Mouse (Mus musculus) ovary, postnatal 14 days (tissue): ENCODE data around the gene Grik4.

Source experiments
- DNase-seq: peaks from one replicate; pipeline ENCODE4 v3.0.0; 2022; ENCODE audit warnings: low spot score

Gene Grik4

GRCm38 (mm10) chr9:42573180-42573579 lies 371.1 kb downstream of the Grik4 start:
- DNase-seq: peak; percentile 36

DNA sequence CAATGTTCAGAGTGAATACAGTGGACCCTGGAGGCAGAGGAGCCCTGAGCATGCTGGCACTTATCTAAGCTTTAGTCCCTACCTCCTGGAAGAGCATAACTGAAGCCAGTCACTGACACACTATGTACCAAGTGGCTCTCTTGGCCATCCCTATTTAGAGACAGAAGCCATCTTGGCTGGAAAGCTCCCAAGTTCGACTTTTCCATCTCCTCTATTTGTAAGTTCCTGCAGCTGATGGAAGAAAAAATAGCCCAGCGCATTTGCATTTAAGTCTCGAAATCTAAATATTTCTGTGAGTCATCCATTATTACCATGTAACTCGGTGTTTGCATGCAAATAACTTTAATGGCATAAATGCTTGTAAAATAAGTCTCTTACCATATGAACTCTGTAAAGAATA lies 378.4 kb downstream of the Grik4 start:
- DNase-seq: no peak

DNA sequence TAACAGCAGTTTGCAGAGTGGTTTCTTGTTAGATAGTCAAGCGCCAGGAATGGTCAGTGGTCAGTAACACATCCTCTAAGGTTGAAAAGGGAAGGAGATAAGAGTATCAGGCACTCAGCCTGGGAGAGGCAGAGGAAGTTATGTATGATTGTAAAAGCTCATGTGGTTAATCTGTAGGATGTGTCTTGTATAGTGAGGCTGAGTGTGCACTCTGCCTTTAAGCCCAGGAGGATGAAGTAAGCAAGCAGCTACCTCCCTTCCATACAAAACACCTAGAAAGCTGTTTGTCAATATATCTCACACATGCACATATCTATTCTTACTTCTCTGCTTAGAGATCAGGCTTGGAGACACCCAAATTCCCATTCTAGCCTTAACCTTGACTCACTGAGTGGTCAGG lies 389.1 kb downstream of the Grik4 start:
- no peak for DNase-seq

DNA sequence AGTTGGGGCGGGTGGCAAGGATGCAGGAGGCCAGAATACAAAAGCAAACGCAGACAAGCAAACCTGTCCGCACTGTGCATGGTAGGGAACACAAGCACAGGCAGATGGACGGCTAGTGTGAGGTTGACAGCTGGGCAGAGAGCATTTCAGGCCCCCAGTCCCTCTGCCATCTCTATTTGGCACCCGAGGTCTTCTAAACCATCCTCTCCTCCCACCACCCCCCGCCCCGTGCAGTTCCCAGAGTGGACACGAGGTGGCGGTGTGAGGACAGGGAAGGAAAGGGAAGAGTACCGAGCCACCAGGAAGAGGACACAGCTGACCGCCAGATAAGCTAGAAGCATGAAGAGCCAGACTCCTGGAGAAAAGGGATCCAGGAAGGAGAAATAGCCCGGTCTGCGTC lies 394.2 kb downstream of the Grik4 start:
- DNase-seq: peak; percentile 77

DNA sequence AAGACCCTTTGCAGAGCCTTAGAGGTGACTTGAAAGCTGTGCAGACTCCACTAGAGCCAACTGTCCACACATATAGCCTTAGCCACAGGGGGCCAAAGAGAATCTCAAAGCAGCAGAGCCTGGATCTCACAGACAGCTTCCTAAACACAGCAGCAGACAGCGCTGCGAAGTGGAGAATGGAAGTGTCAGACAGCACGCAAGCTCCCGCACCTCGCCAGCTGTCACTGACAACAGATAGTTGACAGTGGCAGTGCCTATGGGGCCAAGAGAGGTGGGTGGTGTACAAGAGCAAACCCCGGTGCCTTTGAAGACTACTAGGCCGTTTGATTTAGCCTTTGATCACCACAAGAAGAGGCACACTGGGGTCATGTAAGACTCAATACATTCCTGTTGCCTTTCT lies 395.3 kb downstream of the Grik4 start:
- no peak for DNase-seq

GRCm38 (mm10) chr9:42544521-42544920 lies 399.8 kb downstream of the Grik4 start:
- DNase-seq: no peak

DNA sequence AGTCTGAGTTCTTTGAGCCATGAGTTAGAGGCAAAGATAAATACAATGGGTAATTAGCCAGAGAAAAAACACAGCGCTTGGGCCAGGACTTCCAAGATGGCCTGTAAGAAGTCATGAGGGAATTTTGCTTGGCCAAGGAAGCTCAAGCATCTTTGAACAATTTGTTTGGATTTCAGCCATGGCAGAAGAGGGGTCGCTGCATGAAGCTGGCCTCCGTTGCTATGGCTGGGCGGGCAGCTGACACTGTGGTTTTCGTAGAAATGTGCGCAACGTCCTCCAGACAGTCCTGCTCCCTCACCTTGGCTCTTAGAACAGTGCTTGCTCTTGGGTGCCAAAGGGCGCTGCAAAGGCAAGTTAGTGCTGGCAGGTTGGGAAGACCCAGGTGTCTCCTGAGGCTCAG lies 410.8 kb downstream of the Grik4 start:
- DNase-seq: no peak

GRCm38 (mm10) chr9:42533041-42533440 lies 411.3 kb downstream of the Grik4 start:
- DNase-seq: no peak

DNA sequence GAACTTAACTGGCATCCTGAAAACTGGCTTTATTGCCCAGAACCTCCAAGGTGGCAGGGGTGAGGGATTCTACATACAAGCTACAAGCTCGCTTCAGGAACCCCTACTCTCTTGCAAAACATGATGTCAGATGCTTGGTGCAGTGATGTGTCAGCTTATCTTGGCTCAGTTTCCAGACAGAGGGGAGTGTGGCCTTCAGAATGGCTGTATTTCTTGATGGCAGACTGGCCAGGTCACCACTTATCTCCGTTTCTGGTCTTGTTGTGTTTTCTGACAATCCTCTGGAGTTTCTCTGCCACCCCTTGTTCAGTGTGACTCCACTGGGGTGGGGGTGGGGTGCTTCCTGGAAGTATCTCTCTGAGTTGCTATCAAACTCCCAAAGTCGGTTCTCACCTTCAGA lies 412.3 kb downstream of the Grik4 start:
- DNase-seq: no peak

GRCm38 (mm10) chr9:42530221-42531152 lies 413.8 kb downstream of the Grik4 start:
- DNase-seq: no peak

DNA sequence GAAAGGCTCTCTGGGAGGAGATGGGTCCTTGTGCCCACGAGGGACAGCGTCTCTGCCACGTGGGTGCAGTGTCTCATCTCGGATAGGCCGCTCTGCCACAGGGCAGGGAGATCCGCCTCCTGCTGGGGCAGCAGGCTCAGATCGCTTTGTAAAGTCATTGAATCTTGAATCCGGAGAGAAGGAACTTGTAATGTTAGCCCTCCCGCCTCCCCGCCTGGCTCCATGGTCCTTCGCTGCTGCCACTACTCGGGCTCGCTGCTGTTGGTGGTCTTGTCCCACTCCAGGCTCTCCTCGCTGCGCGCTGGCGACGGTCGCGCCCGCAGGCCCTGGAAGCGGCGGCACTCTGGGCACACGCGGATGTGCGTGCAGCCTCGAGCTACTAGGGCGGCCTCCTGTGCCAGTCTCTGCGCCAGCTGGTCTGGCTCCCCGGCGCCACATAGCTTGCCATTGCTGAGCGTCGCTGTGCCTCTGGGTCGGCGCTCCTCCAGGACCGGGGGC lies 423.7 kb downstream of the Grik4 start:
- DNase-seq: peak; percentile 8

DNA sequence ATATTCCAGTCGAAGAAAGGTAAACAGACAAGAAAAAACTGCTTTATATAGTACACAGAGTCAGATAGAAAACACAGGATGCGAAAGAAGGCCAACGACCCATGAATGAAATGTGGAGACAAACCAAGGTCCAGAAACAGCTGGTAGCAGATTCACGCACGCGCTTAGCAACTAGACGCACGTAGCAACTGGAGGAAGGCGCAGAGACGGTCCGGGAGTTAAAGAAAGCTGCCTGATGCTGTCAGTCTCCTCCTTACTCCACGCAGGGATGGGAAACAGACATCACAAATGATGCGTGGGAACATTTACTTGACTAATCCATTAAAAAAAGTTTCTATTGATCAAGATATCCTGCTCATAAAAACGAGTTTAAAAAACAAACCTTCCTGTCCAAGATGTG lies 426.1 kb downstream of the Grik4 start:
- DNase-seq: no peak

- no peak for DNase-seq
Measured at GRCm38 (mm10) chr9:42513159-42513558, 431.1 kb downstream of the Grik4 start.

- DNase-seq: no peak
Measured at GRCm38 (mm10) chr9:42512312-42512711, 432.0 kb downstream of the Grik4 start.

- DNase-seq: no peak
Measured at GRCm38 (mm10) chr9:42508235-42508634, 436.1 kb downstream of the Grik4 start.

DNA sequence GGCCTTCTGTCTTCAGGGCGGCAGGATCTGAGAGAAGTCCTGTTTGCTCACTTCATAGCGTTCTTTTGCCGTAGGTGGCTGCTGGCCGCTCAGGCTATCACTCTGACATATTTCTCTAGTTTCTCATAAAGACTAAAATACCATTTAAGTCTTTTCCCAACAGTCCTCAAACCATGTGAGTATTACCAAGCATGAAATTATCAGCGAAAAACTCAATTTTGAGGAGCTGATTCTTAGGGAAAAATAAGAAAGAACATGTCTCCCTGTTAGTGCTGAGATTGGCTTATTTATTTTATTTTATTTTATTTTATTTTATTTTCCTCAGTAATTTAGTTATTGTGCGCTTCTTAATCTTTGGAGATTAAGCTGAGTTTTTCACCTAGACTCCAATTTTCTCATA lies 436.6 kb downstream of the Grik4 start, which contains the start of gene Tbcel:
TSS of gene Tbcel (minus strand) at position 101 of the 400 bp plus-strand sequence.
- DNase-seq: no peak

DNA sequence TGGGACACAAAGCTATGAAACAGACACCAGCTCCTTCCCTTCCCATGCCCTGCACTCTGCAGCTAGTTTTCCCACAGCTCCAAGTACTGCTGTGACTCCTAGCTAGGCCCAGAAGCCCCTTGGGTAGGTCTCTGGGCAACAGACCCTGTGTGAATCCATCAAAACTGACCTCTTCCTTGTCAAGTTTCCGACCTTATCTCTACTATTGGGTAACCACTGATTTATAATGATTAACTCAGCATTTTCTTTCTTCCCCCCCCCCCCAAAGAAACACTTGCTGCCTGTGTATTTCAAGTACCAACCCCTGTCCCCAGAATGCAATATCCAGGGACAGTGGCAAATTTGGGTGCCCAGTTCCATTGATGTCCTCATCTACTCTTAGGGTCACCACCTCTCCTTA lies 437.3 kb downstream of the Grik4 start:
- DNase-seq: no peak

- no peak for DNase-seq
Measured at GRCm38 (mm10) chr9:42504971-42505510, 439.3 kb downstream of the Grik4 start.

DNA sequence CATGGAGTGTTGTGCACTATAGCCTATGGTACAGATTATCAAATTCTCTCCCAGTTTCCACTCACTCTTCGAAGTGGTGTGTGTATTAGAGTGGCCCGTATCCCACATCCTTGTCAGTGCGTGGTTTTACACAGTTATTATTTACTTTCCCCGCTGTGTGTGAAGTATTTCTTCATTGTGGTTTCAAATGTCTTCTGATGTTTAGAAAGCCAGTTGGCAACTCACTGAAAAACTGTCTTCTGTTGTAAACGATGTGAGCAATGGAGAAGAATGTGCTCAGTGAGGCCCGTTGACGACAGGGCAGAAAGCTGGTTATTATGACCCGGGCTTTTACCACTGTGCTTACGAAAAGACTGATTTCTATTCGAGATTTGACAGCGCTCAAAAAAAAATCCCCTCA lies 439.7 kb downstream of the Grik4 start:
- no peak for DNase-seq

DNA sequence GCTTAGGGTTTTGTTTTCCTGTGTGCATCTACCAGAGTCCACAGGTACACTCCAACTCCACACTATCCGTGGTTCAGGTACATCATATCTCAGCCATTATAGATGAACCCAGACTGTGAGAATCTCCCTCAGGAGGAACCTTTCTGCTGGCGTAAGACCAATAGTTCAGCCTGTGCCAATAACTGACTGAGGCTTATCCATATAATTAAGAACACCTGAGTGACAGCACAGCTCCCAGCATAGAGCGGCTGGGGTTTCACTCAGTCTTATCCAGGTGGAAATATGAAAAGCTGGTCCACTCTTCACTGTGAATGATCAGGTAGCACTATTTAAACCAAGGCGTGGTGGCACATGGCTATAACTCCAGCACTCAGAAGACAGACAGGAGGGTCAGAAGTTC lies 440.6 kb downstream of the Grik4 start:
- DNase-seq: no peak

GRCm38 (mm10) chr9:42496296-42496695 lies 448.0 kb downstream of the Grik4 start:
- DNase-seq: no peak

GRCm38 (mm10) chr9:42491780-42492179 lies 452.5 kb downstream of the Grik4 start:
- no peak for DNase-seq

DNA sequence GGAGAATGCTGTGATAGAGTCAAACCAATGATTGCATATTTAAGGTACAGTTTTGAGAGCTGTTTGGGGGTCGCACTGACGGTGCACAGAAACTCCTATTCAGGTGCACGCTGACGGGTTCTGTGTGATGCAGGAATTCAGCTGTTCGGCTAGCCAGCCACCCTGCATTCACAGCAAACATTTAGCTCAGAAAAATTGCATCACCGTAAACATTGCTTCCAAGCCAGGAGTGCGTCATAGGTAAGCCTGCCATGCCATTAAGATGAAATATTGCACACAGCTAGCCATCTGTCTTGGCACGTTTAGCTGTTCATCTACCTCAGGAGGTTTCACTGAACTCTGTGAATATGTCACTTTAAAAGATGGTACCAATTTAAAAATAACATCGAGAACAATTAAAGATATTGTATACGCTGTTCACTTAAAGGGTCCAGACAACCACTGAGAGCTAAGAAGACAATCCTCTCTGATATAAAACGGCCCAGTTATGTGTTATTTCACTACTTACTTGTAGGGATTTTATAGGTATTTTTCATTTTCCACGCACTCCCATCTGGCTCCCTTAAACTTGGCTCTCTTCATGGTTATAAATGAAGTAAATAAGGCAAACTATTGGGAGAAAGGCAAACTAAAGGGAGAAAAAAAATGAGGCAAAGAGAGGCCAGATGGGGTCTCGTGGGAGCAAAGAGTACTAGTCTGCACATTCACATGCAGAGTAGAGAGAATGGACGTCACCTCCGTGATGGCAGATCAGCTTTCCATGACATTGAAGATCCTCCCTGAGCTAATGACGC lies 453.5 kb downstream of the Grik4 start:
- DNase-seq: no peak
